Mouse (Mus musculus): Measurements from ENCODE around the gene Dgcr6.

Dgcr6 gene

GRCm38 (mm10) chr16:18119031-18119730 lies 66.5 kb downstream of the Dgcr6 start:
- DNase-seq (ENCODE audit: low spot score in 2 of 2), result peak in 1 of 2 experiments; percentile 49

Data from cerebellum, postnatal 4 days (tissue).